Mouse (Mus musculus) gastrocnemius, postnatal 14 days (tissue): ENCODE data around the gene Wif1. TPM values are rescaled to one million over a fixed set of nuclear protein-coding genes. Genes with fewer than 3 reads are reported as not detected.

Experiments
- DNase-seq: peaks from one replicate; pipeline ENCODE4 v3.0.0; 2021; ENCODE audit warnings: mixed read lengths
- intact Hi-C: fragments of 180-260 bp; cut with DNase I; formaldehyde crosslinking; loops from one replicate; pipeline ENCODE4 v1.15.1; 2025; ENCODE audit warnings: low total_unique reads
- long read RNA-seq, 2 experiments: library from polyadenylated mRNA; stranded (forward); transcript quantifications; one replicate each; pipeline ENCODE4 v2.0.0; 2021
- total RNA-seq, 2 experiments: library from RNA; stranded (reverse); gene quantifications; 2 replicates each; pipeline ENCODE4 v1.2.3; 2021

The Wif1 gene
- total RNA-seq = 10 to 100 TPM; 13.2 to 14.8 TPM
- long read RNA-seq, experiment 1, transcript Wif1-201 (10 exons, 2,294 nt) = major isoform, 13 of 13 reads
- long read RNA-seq, experiment 1, partial matches to known transcripts = 0 of 13 reads
- long read RNA-seq, experiment 1, other reads (novel, unspliced or antisense) = 0 of 13 reads
- long read RNA-seq, experiment 2, transcript Wif1-201 (10 exons, 2,294 nt) = major isoform, 12 of 14 reads
- long read RNA-seq, experiment 2, partial matches to known transcripts = 2 of 14 reads
- long read RNA-seq, experiment 2, other reads (novel, unspliced or antisense) = 0 of 14 reads

GRCm38 (mm10) chr10:121033826-121034568 lies at the start of gene Wif1:
Gene Wif1, plus strand, starts transcription at chr10:121033960.
- DNase-seq = peak; percentile 72
- intact Hi-C loops = loop anchor here (5.0 kb wide), 1 partner anchor 97 kb away; no protein-coding TSS in a partner anchor

DNA sequence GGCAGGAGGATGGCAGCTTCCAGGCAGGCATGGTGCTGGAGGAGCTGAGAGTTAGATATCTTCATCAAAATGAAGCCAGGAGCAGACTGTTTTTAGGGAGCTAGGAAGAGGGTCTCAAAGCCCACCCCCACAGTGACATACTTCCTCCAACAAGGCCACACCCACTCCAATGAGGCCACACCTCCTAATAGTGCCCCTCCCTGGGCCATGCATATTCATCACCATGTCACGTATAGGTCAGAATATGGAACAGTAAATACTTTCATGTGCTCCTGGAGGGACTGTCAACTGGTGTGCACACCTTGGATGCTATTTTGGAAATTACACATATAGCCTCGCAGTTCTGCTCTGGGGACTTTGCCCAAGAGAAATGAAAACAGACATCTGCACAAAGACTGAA lies 31.6 kb upstream of the Wif1 start:
- intact Hi-C loops = no loop called here
- DNase-seq = no peak

DNA sequence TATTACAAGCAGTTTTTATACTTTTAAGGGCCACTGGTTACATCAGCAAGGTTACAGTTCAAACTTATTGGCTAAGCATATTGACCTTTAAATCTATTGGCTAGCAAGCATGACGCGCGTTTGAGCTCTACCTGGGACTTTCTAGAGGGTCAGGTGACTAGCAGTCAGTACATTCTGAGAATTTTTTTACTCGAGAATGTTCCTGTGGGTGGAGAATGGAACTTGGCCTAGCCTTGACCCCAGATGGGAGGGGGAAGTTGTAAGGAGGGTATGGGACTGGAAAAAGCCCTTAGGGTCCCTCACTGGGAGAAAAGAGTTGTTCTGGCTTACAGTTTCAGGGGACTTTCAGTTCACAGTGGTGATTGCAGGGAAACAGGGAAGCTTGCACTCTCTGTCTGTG lies 22.3 kb upstream of the Wif1 start:
- no peak for DNase-seq
- intact Hi-C loops = no loop called here

GRCm38 (mm10) chr10:121016291-121016690 lies 17.5 kb upstream of the Wif1 start:
- intact Hi-C loops = no loop called here
- no peak for DNase-seq

GRCm38 (mm10) chr10:121016711-121017503 lies 16.9 kb upstream of the Wif1 start:
- intact Hi-C loops = no loop called here

GRCm38 (mm10) chr10:121022951-121023350 lies 10.8 kb upstream of the Wif1 start:
- intact Hi-C loops = no loop called here
- DNase-seq = no peak

More at GRCm38 (mm10) chr10:121016711-121017503, 16.9 kb upstream of the Wif1 start:
- no peak for DNase-seq

DNA sequence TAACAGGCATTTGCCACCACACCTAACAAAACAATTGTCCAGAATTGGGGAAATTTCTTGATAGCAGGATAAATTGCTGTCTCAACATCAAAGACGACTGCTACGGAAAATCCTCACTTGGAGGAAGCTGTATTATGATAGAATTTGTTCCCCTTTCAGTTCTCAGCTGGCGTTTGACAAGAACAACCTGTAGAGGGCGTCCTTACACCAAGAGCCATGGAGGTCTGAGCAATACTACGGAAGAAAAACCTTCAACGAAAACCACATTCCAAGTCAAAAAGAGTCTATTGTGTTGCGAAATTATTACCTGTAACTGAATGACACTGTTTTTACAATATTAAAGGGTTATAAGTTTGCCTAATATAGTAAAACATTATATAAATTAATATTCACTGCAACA lies 2.0 kb upstream of the Wif1 start:
- intact Hi-C loops = loop anchor here (5.0 kb wide), 1 partner anchor 95 kb away; no protein-coding TSS in a partner anchor
- DNase-seq = no peak

- intact Hi-C loops = loop anchor here (5.0 kb wide), 1 partner anchor 96 kb away; no protein-coding TSS in a partner anchor
- peak; percentile 69 for DNase-seq
These were observed 500 bp upstream of the Wif1 start for GRCm38 (mm10) chr10:121033128-121033791.

GRCm38 (mm10) chr10:121034569-121034947 lies 798 bp downstream of the Wif1 start:
- intact Hi-C loops = loop anchor here (5.0 kb wide), 1 partner anchor 97 kb away; no protein-coding TSS in a partner anchor
- DNase-seq = no peak

- DNase-seq = no peak
- intact Hi-C loops = no loop called here
These were observed 5.0 kb downstream of the Wif1 start for GRCm38 (mm10) chr10:121038556-121039284.

DNA sequence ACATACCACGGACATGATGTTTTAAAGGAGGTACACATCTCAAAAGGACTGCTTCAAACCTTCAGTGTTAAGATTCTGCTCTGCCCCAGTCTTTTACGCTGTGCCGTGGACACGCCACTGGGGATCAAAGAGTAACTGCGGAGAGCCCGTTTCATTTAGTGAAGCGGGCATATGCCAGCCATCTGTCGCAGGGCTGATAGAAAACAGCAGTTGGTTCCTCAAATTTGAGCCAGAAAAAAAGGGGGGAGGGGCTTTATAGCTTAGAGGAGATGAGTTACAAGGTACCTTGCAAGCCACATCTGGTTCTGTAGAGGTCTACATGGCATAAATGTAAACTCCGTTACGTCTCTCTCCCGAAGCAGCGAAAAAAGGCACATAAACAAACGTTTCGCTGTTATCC lies 7.2 kb downstream of the Wif1 start:
- intact Hi-C loops = loop anchor here (10.0 kb wide), 1 partner anchor 214 kb away; no protein-coding TSS in a partner anchor
- DNase-seq = no peak

DNA sequence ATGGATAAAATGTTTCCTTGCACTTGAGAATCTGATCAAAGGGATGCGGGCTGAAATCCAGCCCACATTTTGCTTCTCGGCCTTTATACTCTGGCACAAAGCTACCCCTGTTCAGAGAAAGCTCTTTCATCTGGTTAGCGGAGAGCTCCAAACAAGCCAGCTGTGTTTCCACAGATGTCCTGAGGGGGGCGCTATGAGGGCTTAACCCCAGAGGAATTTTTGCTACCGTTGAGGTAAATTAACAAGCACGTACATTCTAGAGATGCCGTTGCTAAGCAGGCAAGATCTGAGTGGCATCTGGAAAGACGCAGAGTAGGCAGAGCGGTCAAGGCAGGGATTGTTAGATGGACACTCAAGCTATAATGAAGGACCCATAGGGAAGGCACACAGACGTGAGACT lies 13.7 kb downstream of the Wif1 start:
- intact Hi-C loops = loop anchor here (10.0 kb wide), 1 partner anchor 207 kb away; no protein-coding TSS in a partner anchor
- DNase-seq = no peak

DNA sequence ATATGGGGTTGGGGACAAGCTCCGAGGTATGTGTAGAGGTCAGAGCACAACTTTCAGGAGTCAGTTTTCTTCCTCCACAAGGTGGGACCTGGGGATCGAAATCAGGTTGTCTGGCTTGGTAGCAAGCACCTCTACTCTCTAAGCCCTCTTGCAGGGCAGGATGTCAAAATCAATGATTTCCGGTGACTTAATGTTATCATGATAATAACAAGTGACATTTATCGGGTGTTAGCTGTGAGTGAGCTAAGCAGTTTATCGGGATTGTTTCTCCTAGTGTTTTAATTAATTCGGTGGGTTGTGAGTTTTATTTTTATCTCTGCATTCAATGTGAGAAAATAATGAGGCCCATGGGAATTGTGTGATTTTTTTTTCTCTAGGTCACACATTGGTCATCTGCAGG lies 18.3 kb downstream of the Wif1 start:
- no peak for DNase-seq
- intact Hi-C loops = no loop called here

- DNase-seq = peak; percentile 44
- intact Hi-C loops = no loop called here
These were observed 21.9 kb downstream of the Wif1 start for GRCm38 (mm10) chr10:121055452-121056188.

DNA sequence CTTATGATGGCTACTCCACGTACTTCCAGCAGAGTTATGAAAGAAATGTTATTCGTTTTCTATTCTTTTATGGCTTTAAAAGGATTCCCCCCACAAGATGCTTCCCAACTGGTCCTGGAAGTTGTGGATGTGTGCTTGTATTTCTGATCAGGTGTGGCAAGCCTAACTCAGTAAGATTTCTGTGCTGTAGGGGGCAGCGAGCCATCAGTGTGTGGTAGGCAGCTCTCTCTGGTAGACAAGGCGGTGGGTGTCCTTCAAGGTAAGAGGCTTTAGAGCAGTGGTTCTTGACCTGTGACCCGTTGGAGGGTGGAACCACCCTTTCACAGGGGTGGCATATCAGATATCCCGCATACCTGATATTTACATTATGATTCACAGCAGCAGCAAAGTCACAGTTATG lies 23.1 kb downstream of the Wif1 start:
- intact Hi-C loops = no loop called here
- DNase-seq = no peak

DNA sequence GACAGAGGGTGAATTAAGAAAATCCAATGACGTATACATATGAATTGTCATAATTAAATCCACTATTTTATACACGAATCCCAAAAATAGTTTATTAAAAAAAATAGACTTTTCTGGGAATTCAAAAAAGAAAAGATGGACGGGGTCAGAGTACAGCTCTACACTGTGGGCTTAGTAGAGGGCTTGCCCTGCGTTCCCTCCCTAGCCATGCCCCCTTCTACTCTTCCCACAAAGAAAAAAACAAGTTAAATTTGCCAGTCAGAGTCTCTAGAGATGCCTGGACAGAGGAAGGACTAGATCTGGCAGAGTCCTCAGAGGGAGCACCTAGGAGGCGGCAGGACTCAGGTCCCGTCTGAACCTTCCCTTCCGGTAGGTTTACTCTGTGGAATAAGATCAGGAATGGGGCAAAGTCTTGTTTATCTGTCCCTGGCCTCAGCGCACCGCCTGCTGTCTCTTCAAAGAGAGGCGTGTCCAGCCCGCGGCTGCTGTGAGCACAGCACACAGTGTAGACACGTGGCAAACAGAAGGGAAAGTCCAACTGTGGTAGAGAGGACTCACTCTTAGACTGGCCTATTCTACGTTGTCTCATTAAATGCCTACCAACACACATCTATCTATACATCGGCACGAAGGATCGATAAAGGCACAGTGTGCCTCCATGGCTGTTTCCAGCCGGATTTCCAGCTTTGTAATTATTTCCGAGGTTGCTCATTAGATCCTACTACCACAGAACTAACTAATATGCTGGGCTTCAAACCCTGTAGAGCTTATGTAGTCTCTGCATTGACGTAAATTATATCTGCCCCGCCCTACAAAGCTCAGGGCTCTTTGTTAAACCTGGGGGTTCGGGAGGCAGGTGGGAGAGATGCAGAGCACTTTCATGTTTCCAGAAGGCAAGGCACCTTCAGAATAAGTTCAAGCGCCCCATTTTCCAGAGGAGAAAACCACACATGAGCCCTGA lies 25.6 kb downstream of the Wif1 start:
- intact Hi-C loops = no loop called here
- no peak for DNase-seq

- no peak for DNase-seq
- intact Hi-C loops = no loop called here
These were observed 27.6 kb downstream of the Wif1 start for GRCm38 (mm10) chr10:121061336-121061835.
